Mouse (Mus musculus) right cerebral cortex, adult 18-20 months (tissue): Measurements from ENCODE around the gene Camk1d.

Experiments
- DNase-seq: peaks from one replicate; pipeline ENCODE4 v3.0.0; 2022; ENCODE audit warnings: mixed read lengths

Gene Camk1d

GRCm38 (mm10) chr2:5714211-5715053, at the start of gene Camk1d:
TSS of gene Camk1d (minus strand) at chr2:5714515.
- peak; percentile 89 for DNase-seq

GRCm38 (mm10) chr2:5762031-5762430, 47.7 kb upstream of the Camk1d start:
- no peak for DNase-seq

- DNase-seq, result no peak
These were observed 46.2 kb upstream of the Camk1d start for GRCm38 (mm10) chr2:5760479-5761008.

DNA sequence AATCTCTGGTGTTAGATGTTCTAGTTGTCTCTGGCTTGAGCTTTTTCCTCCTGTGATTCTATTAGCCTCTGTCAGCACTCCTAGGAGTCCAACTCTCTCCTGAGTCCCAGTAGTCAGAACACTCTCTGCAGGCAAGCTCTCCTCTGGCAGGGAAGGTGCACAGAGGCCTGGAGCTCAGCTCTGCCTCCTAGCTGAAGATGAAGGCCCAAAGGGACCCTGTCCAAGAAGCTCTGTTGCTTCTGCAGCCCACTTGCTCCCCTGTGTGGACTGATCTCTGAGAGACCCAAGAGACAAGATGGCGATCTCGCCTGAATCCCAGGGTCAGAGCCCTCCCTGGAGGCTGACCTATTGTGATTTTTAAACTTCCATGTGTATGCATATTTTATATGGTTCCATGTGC, 44.3 kb upstream of the Camk1d start:
- no peak for DNase-seq

- no peak for DNase-seq
These were observed 36.6 kb upstream of the Camk1d start for GRCm38 (mm10) chr2:5750872-5751271.

DNA sequence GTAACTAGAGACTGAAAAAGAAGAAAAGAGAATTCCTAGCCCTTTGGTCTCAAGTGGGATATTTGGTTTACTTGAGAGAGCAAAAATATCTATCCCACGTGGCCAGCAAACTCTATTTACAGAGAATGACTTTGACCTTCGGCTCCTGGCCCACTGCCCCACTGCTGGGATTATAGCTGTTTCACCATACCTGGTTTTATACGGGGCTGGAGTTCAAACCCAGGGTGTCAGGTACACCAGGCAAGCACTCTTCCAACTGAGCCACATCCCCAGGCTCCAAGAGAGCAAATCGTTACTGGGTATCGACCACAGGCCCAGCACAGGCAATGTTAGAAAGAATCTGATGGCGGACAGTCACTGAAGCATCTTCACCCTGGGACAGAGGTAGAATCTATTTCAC, 34.9 kb upstream of the Camk1d start:
- no peak for DNase-seq

DNA sequence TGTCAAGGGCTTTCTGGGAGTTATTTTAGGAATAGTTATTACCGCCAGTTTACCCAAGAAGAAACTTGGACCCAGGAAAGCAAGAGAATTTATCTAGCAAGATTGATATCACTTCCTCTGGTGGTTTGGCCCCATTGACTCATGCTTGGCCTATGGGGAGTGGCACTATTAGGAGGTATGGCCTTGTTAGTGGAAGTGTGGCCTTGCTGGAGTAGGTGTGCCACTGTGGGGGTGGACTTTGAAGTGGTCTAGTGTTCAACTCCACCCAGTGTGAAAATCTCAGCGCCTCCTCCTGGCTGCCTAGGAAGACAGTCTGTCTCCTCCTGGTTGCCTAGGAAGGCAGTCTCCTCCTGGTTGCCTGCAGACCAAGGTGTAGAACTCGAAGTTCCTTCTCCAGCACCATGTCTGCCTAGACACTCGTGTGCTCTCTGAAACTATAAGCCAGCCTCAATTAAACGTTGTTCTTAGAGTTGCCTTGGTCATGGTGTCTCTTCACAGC, 33.3 kb upstream of the Camk1d start:
- no peak for DNase-seq

DNA sequence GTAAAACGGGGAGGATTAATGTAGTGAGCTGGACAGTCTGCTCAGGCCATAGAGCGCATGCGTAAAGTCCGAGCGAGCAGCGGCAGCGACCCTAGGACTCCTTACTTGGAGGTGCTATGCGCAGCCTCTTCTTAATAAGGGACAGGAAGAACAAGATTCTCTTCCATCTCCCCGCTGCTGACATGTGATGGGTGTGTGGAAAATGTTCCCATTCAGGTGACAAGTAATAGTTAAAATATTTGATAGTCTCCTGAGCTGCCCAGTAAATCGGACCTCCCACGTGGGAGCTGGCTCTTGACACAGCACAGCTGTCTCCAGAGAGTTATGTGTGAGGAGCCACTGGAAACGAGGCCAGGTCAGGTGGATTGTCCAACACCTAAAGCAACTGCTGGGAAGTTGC, 32.2 kb upstream of the Camk1d start:
- DNase-seq, result no peak

DNA sequence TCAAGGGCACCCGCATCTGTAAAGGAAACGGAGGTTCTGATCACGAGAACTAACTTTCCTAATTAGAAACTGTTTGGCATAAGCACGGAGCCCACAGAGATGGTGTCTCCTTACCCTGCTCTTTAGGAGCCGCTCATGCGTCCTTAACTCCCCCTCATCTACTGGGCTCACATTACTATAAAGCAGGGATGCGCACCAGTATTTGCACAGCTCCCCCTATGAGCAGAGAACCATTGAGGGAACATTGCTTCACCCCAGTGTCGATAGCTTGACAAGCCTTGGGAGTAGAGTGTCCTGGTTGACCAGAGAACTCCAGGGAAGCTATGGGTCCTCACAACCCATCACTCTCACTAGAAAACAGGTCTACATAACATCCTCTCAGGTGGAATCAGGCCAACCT, 29.6 kb upstream of the Camk1d start:
- DNase-seq, result no peak

GRCm38 (mm10) chr2:5740913-5741312, 26.6 kb upstream of the Camk1d start:
- no peak for DNase-seq

DNA sequence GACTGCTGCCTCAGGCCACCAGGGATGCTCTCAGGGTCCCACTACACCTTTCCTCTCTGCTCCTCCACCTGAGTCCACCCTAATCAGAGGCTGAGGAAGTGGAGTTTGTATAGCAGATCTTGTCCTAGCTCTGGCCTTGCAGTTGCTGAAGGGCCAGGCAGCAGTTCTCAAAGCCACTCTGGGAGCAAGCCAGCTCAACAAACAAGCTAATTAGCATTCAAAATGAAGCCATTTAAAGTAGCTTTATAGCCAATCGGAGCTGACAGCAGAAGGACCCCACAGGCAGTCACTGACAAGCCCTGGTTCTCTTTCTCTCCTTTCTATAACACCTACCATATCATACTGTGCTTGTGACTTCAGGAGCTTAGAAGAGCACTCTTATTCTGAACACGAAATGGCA, 21.6 kb upstream of the Camk1d start:
- no peak for DNase-seq

GRCm38 (mm10) chr2:5733300-5734085, 19.2 kb upstream of the Camk1d start:
- DNase-seq, result no peak

GRCm38 (mm10) chr2:5732047-5732446, 17.7 kb upstream of the Camk1d start:
- DNase-seq, result no peak

- peak; percentile 54 for DNase-seq
These were observed 16.1 kb upstream of the Camk1d start for GRCm38 (mm10) chr2:5730364-5730792.

- no peak for DNase-seq
These were observed 15.6 kb upstream of the Camk1d start for GRCm38 (mm10) chr2:5729931-5730330.

DNA sequence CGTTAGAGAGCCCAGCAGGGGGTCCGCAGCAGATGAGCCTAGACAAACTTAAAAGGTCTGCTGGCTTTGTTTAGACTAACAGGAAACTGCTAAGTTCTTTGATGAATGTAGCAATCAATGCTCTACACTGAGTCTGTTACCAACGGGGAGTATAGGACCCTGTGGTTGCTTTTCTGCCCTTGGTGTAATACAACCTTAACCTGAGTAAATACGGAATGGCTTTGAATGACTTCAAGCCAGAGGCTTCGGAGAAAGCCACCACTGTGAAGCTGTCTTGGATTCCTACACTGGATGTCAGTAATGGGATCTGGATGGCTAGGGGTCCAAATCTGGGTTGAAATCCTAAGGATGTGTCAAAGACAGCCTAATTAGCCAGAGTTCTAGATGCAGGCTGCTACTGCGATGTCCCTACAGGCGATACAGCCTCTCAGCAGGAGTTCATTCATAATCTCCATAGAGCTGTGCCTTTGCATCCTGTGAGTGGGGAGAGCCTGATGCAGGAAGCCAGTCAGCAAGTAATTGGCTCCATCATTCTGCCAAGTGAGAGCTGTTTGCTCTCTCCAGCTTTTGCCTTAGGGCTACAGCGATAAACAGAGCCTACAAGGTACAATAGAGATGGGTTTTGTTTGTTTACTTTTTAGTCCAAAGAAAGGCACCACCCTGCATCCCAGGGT, 10.8 kb upstream of the Camk1d start:
- DNase-seq, result no peak

- no peak for DNase-seq
These were observed 3.4 kb upstream of the Camk1d start for GRCm38 (mm10) chr2:5717675-5718074.

DNA sequence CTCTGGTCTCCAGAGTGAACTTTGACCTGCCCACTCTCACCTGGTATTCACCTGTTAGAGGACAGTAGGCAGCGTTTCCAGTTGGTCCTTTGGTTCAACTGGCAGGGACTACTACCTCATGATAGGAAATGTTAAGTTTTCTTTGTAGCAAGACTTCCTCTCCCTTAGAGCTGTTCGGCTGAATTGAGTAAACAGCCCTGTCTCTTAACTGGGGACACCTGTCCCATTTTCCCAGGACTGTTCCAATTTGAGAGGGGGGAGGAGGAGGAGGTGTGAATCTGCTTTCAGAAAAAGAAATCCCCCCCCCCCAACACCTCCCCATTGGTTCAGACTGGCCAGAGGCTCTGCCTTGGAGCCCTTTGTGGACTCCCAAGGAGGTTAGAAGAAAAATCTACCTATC, 1.2 kb upstream of the Camk1d start:
- peak; percentile 40 for DNase-seq

DNA sequence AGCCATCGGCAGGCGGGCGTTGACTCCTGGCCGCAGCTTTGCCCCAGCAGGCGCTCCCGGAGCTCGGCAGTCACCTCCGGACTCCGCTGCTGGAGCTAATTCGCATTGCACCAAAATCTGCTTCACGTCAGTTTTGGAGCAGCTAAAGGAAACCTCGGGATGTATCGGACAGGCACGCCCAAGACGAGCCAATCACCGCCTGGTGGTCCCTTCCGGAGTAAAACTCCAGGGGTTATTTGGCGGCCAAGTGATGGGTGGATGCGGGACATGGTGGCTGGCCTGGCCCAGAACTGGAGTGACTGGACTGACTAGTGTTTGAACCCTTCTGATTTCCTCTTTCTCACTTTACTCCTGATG, 717 bp upstream of the Camk1d start:
- DNase-seq, result no peak

DNA sequence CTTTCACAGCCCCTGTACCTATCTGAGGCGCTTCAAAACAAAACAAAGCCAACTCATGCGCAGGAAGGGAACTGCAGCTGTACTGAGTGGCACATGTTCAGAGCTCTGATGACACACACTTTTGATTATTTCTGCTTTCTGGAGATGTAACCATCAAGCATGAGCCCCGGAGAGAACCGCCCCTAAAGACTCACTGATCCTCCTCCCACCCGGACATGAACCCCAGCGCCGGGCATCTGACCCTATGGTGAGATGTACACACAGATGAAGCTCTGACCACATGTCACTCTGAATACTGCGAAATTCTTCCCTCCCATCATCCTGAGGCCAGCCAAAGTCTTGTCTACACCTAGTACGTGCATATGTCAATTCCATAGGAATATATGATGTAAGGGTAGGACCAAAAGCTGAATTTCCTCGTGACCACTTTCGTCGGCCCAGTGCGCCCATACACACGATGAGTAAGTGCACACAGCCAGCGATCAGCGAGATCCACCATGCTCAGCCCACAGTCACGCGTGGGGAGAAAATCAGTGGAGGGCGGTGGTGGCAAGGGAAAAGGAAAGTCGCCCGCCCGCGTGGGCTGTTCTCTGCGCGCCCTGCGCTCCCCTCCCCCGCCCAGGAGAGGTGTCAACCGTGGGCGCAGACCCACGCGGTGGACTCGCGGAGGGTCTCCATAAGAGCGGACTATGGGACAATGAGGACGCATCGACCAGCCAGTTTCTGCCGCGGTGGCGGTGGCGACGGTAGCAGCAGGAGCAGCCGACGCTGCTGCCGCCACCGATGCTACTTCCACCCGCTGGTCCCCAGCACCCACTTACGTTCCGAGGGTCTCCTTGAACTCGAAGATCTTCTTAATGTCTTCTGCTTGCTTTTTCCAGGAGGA, 747 bp downstream of the Camk1d start:
- peak; percentile 63 for DNase-seq

GRCm38 (mm10) chr2:5712255-5712654, 2.1 kb downstream of the Camk1d start:
- DNase-seq, result no peak

DNA sequence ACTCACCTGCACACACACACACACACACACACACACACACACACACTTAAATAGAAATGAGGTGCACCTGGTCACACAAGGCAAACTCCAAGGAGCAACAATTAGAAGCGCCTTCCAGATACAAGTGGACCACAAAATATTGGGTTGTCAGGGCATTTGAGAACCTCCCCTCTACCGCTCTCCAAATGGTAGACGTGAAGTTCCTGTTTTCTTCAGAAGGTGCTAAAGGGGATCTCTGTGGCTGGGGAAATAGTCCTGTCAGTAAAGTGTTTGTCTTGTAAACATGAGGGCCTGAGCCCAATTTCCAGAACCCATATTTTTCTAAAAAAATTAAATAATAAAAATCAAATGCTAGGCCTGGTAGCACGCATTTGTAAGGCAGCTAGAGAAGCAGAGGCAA, 4.4 kb downstream of the Camk1d start:
- DNase-seq, result no peak
